Mouse (Mus musculus) forebrain, embryonic 12.5 days (tissue): ENCODE measurements around the gene Nqo1. TPM values are rescaled to one million over a fixed set of nuclear protein-coding genes. Genes with fewer than 3 reads are reported as not detected.

Experiments used
- ATAC-seq: fragments of 200-750 bp; cut with Nextera tagmentation; 2 replicates; pipeline ENCODE4 v1.8.0; 2017; ENCODE audit warnings: moderate TSS enrichment; ENCODE audit not compliant: low FRiP score
- H3K27ac ChIP-seq: fragments of 300-500 bp; sonication (generic); 2 replicates; pipeline ENCODE4 v1.5.1; 2016; ENCODE audit warnings: mild to moderate bottlenecking
- H3K27me3 ChIP-seq: fragments of 300-500 bp; sonication (generic); 2 replicates; pipeline ENCODE4 v1.6.1; 2016; ENCODE audit warnings: mild to moderate bottlenecking
- H3K36me3 ChIP-seq: fragments of 300-500 bp; sonication (generic); replicated peaks from 2 replicates; pipeline ENCODE4 v1.6.1; 2016; ENCODE audit warnings: mild to moderate bottlenecking
- H3K4me1 ChIP-seq: fragments of 300-500 bp; sonication (generic); 2 replicates; pipeline ENCODE4 v1.6.1; 2016
- H3K4me2 ChIP-seq: fragments of 300-500 bp; sonication (generic); 2 replicates; pipeline ENCODE4 v1.6.1; 2016; ENCODE audit warnings: mild to moderate bottlenecking, moderate library complexity
- H3K4me3 ChIP-seq: fragments of 300-500 bp; sonication (generic); replicated peaks from 2 replicates; pipeline ENCODE4 v1.5.1; 2016; ENCODE audit warnings: mild to moderate bottlenecking
- H3K9ac ChIP-seq: fragments of 300-500 bp; sonication (generic); 2 replicates; pipeline ENCODE4 v1.6.1; 2016; ENCODE audit warnings: mild to moderate bottlenecking
- H3K9me3 ChIP-seq: fragments of 300-500 bp; sonication (generic); 2 replicates; pipeline ENCODE4 v1.6.1; 2016
- WGBS: fragments of 180-500 bp; shearing (Covaris S2); methylation state at CpG from one replicate; pipeline ENCODE4 v1.1.7; 2016; 5-methylcytosine and 5-hydroxymethylcytosine counted together
- polyA plus RNA-seq: library from polyadenylated mRNA; unstranded; fragments of >200 nt; fragmentation: Nextera tagmentation; extraction: Ambion mirVana; gene quantifications from 2 replicates; pipeline ENCODE4 v1.2.1, GENCODE M21; 2016

Nqo1 gene
- polyA plus RNA-seq, 1 experiment from 2014 or later, result 4.4 TPM

DNA sequence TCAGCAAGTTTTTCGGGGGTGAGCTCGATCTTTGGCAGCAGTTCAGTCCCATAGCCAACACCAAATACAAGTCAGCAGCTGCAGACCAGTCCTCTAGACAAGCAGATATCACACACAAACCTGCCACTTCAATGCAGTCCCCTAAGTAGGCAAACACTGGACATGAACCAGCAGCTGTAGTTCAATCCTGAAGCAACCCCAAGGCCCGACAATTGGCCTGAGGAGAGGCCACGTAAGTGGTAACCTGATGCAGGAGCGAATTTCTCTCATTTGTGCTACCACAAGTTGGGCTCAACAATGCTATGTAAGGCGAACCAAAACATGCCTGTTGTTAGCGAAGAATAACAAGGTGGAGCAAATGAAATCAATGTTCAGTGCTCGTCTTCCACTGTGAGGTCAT, 22.3 kb downstream of the Nqo1 start:
- ATAC-seq, result no peak
- Histone ChIP-seq H3K4me2 (no peak overlapping the region), H3K27me3 (no peaks in the 10 kb centered on the region), H3K4me1 (no peaks in the 10 kb centered on the region), H3K9ac (no peak overlapping the region), H3K4me3 (no peak overlapping the region), H3K36me3 (peaks cover 10% of the 10 kb centered on the region), H3K27ac (no peak overlapping the region), H3K9me3 (no peaks in the 10 kb centered on the region)
- 95% methylated on average over 8 of the region's 8 CpGs for WGBS

- Histone ChIP-seq H3K36me3 (peaks cover 10% of the 10 kb centered on the region), H3K9me3 (no peaks in the 10 kb centered on the region), H3K27ac (no peak overlapping the region), H3K27me3 (no peaks in the 10 kb centered on the region), H3K9ac (no peak overlapping the region), H3K4me3 (no peak overlapping the region), H3K4me1 (no peaks in the 10 kb centered on the region), H3K4me2 (no peak overlapping the region)
- WGBS, result 94% methylated on average over 3 of the region's 3 CpGs
- ATAC-seq, result no peak
Measured at GRCm38 (mm10) chr8:107377346-107377745, 25.7 kb downstream of the Nqo1 start.

GRCm38 (mm10) chr8:107370311-107370710, 32.7 kb downstream of the Nqo1 start:
- Histone ChIP-seq H3K9ac (no peak overlapping the region), H3K36me3 (peaks cover 49% of the 10 kb centered on the region), H3K4me1 (no peaks in the 10 kb centered on the region), H3K27me3 (no peaks in the 10 kb centered on the region), H3K27ac (no peak overlapping the region), H3K4me3 (no peak overlapping the region), H3K4me2 (no peak overlapping the region), H3K9me3 (no peaks in the 10 kb centered on the region)
- 97% methylated on average over 4 of the region's 4 CpGs for WGBS
- ATAC-seq, result no peak

Other genes with a start within 250 kb of the Nqo1 start
- 11.1 and 14.0 TPM in 2 replicates for gene Nfat5, start 109.7 kb downstream of the Nqo1 start, polyA plus RNA-seq
- gene Nob1, start 21.8 kb upstream of the Nqo1 start, polyA plus RNA-seq, result 80.4 and 83.5 TPM in 2 replicates
- 66.0 and 66.3 TPM in 2 replicates for gene Wwp2, start 33.2 kb upstream of the Nqo1 start, polyA plus RNA-seq
- gene Psmd7, start 185.3 kb upstream of the Nqo1 start, polyA plus RNA-seq, result 291 and 295 TPM in 2 replicates